Mouse (Mus musculus) lung, adult 2 months (tissue): ENCODE measurements at regions not wholly inside any gene's neighbourhood (a gene's known extent, or its start where the extent isn't known, plus 50 kb on each side); places are given as distances from the start of the nearest gene placed in this dataset.

ENCODE experiments used
- CTCF ChIP-seq: fragments of 200-500 bp; IDR thresholded peaks from 2 replicates; pipeline ENCODE4 v1.5.1; 2011; ENCODE audit warnings: mild to moderate bottlenecking, low read length, control low read depth; ENCODE audit not compliant: insufficient read depth
- POLR2A ChIP-seq: fragments of 200-500 bp; IDR thresholded peaks from 2 replicates; pipeline ENCODE4 v1.6.1; 2011; ENCODE audit warnings: low read depth, mild to moderate bottlenecking, control low read depth, low read length, borderline replicate concordance; ENCODE audit errors: extremely low read depth

DNA sequence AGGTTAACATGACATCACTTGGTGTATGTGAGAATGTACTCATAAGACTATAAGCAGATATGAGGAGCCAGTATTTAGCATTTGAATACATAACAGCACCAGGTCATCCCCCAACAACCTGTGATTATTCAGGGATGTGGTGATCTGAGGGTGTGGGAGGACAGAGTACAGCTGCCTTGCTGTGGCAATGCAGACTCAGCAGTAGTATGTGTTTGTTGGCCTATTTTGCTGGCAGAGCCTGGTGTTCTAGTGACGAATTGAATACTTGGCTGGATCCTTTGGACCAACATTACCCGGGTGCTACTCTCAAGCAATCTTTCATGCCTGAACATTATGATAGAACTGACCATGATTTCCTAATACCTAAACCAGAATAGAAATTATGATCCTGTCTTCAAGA, 409.1 kb upstream of the Actbl2 start:
- TF ChIP-seq CTCF, result no peak
- TF ChIP-seq POLR2A, result no peak
